Comparison of ENCODE assay signal across 13 mouse cellular contexts in the genomic region with DNA sequence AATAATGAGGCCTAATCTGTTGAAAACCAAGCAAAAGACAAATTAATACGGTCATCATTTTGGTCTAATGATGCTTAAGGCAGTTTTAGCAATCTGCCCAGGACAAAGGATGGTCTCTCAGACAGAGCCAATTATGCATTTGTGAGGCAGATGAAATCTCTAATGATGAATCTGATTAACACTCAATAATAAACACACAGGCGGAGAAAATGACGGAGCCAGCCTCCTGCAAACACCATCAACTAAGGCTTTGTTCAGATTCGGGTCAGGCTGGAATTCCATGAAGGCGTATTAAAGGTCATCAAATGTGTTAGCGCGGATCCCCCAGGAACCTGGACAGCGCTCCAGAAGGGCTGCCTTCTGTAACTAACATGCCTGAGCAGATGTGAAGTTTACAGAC.
DNase-seq lines count a peak whose midpoint lies in the region; ATAC-seq and TF ChIP-seq lines count a peak whose summit lies in the region.
"Had no signal": no experiment of that assay in that cellular context is flagged by ENCODE, and none has a peak within 500 bp of the region (broad histone marks: within the 10 kb centered on the region; RNA-seq: fewer than 3 reads in every experiment).

No protein-coding gene starts in this region.

- 17% methylated on average over 8 of the region's 8 CpGs for WGBS in forebrain, embryonic 13.5 days
- WGBS in hindbrain, postnatal 0 days = 37% methylated on average over 8 of the region's 8 CpGs

- no peaks in the 10 kb centered on the region for H3K36me3 ChIP-seq in forebrain, embryonic 13.5 days (ENCODE audit: poor library complexity, severe bottlenecking)
- no peaks in the 10 kb centered on the region for H3K36me3 ChIP-seq in hindbrain, postnatal 0 days (ENCODE audit: insufficient read depth, low read length)
- H3K36me3 ChIP-seq: limb, embryonic 13.5 days had no signal

- H3K27ac ChIP-seq in forebrain, embryonic 13.5 days = peak overlapping the region; percentile 72
- no peak overlapping the region for H3K27ac ChIP-seq in hindbrain, postnatal 0 days
- H3K27ac ChIP-seq: limb, embryonic 13.5 days had no signal

- ATAC-seq in forebrain, embryonic 13.5 days = peak; percentile 84
- ATAC-seq in hindbrain, postnatal 0 days = no peak
- no peak for ATAC-seq in monocyte, adult 5-6 weeks (replicated peaks; ENCODE audit: insufficient number of reproducible peaks, low FRiP score, low TSS enrichment, poor library complexity, severe bottlenecking)

- no peaks in the 10 kb centered on the region for H3K27me3 ChIP-seq in forebrain, embryonic 13.5 days
- no peaks in the 10 kb centered on the region; the same call in 1 of the 2 replicates for H3K27me3 ChIP-seq in hindbrain, postnatal 0 days (ENCODE audit: insufficient read depth, low read length)
- H3K27me3 ChIP-seq: limb, embryonic 13.5 days had no signal

- H3K9me3 ChIP-seq in forebrain, embryonic 13.5 days (replicated peaks) = no peaks in the 10 kb centered on the region
- H3K9me3 ChIP-seq in hindbrain, postnatal 0 days (ENCODE audit: low read length) = no peaks in the 10 kb centered on the region
- H3K9me3 ChIP-seq: limb, embryonic 13.5 days had no signal

- TF ChIP-seq CTCF in hindbrain, postnatal 0 days (IDR thresholded peaks at IDR 0.05; ENCODE audit: low read depth) = no peak

- H3K9ac ChIP-seq in forebrain, embryonic 13.5 days = no peak overlapping the region
- no peak overlapping the region for H3K9ac ChIP-seq in hindbrain, postnatal 0 days (replicated peaks; ENCODE audit: low read length)
- H3K9ac ChIP-seq: limb, embryonic 13.5 days had no signal

- peaks cover 20% of the 10 kb centered on the region for H3K4me1 ChIP-seq in forebrain, embryonic 13.5 days
- H3K4me1 ChIP-seq in hindbrain, postnatal 0 days (ENCODE audit: insufficient read depth, low read length) = no peaks in the 10 kb centered on the region

- H3K4me3 ChIP-seq in forebrain, embryonic 13.5 days = no peak overlapping the region
- no peak overlapping the region for H3K4me3 ChIP-seq in hindbrain, postnatal 0 days (ENCODE audit: low read length)
- H3K4me3 ChIP-seq: limb, embryonic 13.5 days had no signal

- peak; percentile 10 to 15 for DNase-seq in layer of hippocampus, postnatal 14 days (ENCODE audit: low spot score in 2 of 2)
- DNase-seq in layer of hippocampus, adult 11-12 months (ENCODE audit: low spot score) = no peak
- DNase-seq in hindbrain, postnatal 0 days (ENCODE audit: low spot score) = peak; percentile 23
- peak; percentile 99 for DNase-seq in retina, postnatal 1 day
- no peak for DNase-seq in adrenal gland, postnatal 36 days
- DNase-seq: adrenal gland, adult 2 months; cerebellum, adult 2 months; heart, adult 18-20 months; heart, postnatal 10 days; lung, postnatal 36 days had no signal

- peak overlapping the region; percentile 38 for H3K4me2 ChIP-seq in forebrain, embryonic 13.5 days
- H3K4me2 ChIP-seq in hindbrain, postnatal 0 days (ENCODE audit: low read depth, low read length) = no peak overlapping the region
- H3K4me2 ChIP-seq: limb, embryonic 13.5 days had no signal

Comparison
In these comparisons a context has a peak if more than half of its experiments do, and no peak if none do; other contexts are left out.
1. DNase-seq: peak in layer of hippocampus, postnatal 14 days (2 of 2), hindbrain, postnatal 0 days (single experiment) and retina, postnatal 1 day (single experiment); none in layer of hippocampus, adult 11-12 months (single experiment) and adrenal gland, postnatal 36 days (0 of 2).